Mouse (Mus musculus) heart, adult 9 months (tissue): ENCODE results near the gene Dbnl.
A peak's percentile ranks its signal among the peaks of the same experiment; 100 is the strongest.

Experiments
- DNase-seq, 2 experiments: peaks; one replicate each; pipeline ENCODE4 v3.0.0; 2022; ENCODE audit warnings: low spot score in 2 of 2

Gene Dbnl

GRCm38 (mm10) chr11:5788056-5789014, at the start of gene Dbnl:
Dbnl (plus strand) TSS chr11:5788488.
- peak; percentile 96 to 97 for DNase-seq

- no peak for DNase-seq
Measured at GRCm38 (mm10) chr11:5738888-5739632, 49.2 kb upstream of the Dbnl start.

GRCm38 (mm10) chr11:5739846-5740245, 48.4 kb upstream of the Dbnl start:
- DNase-seq = no peak

DNA sequence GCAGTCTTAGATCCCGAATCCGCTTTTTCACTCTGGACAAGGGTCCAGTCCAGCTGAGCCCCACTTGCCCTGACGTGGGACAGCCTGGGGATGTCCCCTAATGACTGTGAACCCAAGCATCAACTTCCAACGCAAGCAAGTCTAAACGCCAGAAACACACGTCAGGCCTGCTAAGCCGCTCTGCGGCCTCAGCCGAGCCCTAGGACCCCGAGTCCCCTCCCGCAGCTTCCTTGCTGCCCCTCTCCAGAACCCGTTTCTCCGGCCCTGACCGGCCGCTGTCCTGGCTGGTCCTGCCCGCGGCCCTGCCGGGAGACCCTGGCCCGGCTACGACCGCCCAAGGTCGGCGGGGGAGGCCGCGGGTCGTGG, 47.7 kb upstream of the Dbnl start:
- no peak for DNase-seq

- DNase-seq = peak; percentile 84
Measured at GRCm38 (mm10) chr11:5740965-5741627, 47.2 kb upstream of the Dbnl start.

- DNase-seq = no peak
Measured at GRCm38 (mm10) chr11:5742106-5742505, 46.2 kb upstream of the Dbnl start.

DNA sequence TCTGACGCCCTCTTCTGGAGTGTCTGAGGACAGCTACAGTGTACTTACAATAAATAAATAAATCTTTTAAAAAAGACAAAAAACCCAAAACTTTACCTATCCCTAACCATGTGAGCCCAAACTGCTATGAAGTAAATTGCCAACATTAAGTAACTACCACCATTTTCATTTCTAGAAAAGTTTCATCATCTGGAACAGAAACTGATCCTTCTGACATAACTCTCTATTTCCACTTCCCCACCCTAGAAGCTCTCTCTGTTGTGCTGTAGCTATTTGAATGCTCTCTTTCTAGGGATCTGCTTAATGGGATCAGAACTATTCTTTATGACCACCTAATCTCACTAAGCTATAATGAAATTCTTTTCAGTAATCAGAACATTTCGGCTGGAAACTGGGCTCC, 43.3 kb upstream of the Dbnl start:
- no peak for DNase-seq

DNA sequence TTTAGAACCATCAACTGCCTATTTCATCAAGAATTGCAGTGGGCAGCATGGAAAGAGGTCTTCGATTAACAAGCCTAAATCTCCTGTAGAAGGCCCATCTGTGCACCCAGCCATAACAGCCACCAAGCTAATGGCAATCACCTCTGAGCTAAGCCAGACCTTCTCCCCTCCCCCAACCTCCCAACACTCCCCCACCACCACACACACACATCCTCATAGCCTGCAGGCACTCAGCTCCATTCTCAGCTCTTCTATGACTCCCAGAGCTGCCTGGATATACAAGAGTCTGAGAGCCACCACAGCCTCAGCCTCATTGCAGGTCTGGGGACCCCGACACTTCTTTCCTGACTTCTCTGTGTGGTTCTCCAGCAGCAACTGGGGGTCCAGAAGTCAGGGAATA, 34.5 kb upstream of the Dbnl start:
- DNase-seq = no peak

- peak; percentile 94 for DNase-seq
Measured at GRCm38 (mm10) chr11:5761820-5762632, 26.3 kb upstream of the Dbnl start, which contains the start of gene Urgcp. Urgcp (minus strand) TSS chr11:5762376.

DNA sequence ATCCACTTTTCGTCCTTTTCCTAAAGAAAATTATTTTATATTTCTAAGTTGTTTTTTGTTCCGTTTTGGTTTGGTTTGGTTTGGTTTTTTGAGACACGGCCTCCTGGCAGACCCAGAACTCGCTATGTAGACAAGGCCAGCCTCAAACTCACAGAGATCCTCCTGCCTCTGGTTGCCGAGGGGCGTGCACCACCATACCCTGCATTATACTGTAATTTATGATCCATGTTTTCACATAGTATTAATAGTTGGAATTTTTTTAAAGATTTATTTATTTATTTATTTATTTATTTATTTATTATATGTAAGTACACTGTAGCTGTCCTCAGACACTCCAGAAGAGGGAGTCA, 25.7 kb upstream of the Dbnl start:
- no peak for DNase-seq

GRCm38 (mm10) chr11:5766019-5766418, 22.3 kb upstream of the Dbnl start:
- DNase-seq = no peak

- DNase-seq = no peak
Measured at GRCm38 (mm10) chr11:5778481-5778880, 9.8 kb upstream of the Dbnl start.

- DNase-seq = no peak
Measured at GRCm38 (mm10) chr11:5780035-5780499, 8.2 kb upstream of the Dbnl start.

- DNase-seq = no peak
Measured at GRCm38 (mm10) chr11:5782199-5782944, 5.9 kb upstream of the Dbnl start.

GRCm38 (mm10) chr11:5785732-5786131, 2.6 kb upstream of the Dbnl start:
- DNase-seq = no peak

GRCm38 (mm10) chr11:5787671-5788055, 625 bp upstream of the Dbnl start:
- DNase-seq = no peak

DNA sequence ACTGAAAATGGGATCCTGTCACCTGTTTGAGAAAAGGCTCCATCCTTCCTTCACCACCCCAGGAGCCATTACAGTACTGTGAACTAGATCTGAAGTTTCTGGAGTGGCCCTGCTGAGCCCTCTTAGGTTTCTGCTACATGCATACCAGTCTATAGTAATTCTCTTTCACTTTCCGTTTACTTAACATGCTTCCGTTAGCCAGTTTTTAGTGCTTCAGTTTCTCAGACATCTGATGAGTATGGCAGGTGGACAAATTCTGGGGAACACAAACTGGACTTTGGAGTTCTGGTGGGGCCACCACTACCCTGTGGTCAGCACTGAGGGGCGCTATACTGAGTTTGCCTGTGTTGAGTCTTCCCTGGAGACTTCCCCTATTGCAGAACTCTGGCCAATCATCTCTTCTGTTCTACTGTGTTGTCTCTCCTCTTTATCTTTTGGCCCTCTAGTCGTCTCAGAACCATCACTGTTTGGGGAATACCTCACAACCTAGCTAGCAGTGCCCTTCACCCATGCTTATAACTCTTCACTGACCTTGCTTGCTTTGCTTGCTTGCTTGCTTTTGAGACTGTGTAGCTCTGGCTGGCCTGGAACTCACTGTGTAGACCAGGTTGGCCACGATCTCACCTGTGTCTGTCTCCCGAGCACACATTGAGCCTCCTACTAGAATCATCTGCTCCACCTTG, 924 bp downstream of the Dbnl start:
- DNase-seq = no peak

DNA sequence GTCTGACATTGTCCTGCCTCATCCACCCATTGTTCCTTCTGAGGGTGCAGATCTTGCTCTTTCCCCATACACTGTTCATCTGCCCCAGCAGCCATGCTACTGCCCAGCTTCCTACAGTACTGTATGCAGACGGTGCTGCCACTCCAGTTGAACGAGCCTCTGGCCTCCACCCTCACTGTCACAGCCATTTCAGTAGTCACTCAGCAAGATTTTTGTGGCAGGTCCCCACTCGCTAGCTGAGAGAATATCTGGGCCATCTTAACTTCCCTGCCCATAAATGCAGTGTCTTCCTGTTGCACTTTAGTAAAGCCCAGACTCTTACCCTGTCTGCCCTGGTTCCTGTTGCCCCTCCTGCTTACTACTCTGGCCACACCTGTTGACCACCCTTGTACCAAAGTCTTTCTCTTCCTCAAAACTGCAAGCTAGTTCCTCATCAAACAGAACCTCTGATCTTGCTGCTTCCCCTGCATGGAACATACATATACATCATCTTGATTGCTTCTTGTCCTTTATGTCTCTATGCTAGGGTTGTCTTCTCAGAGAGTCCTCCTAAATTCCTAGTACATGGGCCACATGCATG, 1.6 kb downstream of the Dbnl start:
- no peak for DNase-seq

- DNase-seq = no peak
Measured at GRCm38 (mm10) chr11:5790431-5790830, 2.1 kb downstream of the Dbnl start.

GRCm38 (mm10) chr11:5795290-5795689, 7.0 kb downstream of the Dbnl start:
- no peak for DNase-seq
